Mouse (Mus musculus) forebrain, embryonic 13.5 days (tissue): ENCODE measurements at regions not wholly inside any gene's neighbourhood (a gene's known extent, or its start where the extent isn't known, plus 50 kb on each side); places are given as distances from the start of the nearest gene placed in this dataset.

ENCODE experiments used
- ATAC-seq: fragments of 200-750 bp; cut with Nextera tagmentation; 2 replicates; pipeline ENCODE4 v1.8.0; 2017
- H3K27ac ChIP-seq: fragments of 300-500 bp; sonication (generic); 2 replicates; pipeline ENCODE4 v1.5.1; 2015; ENCODE audit warnings: inconsistent platforms, mild to moderate bottlenecking, moderate library complexity
- H3K27me3 ChIP-seq: fragments of 300-500 bp; sonication (generic); 2 replicates; pipeline ENCODE4 v1.6.1; 2015; ENCODE audit warnings: mild to moderate bottlenecking, inconsistent platforms
- H3K36me3 ChIP-seq: fragments of 300-500 bp; sonication (generic); 2 replicates; pipeline ENCODE4 v1.6.1; 2015; ENCODE audit warnings: mild to moderate bottlenecking, inconsistent platforms; ENCODE audit not compliant: poor library complexity, severe bottlenecking
- H3K4me1 ChIP-seq: fragments of 300-500 bp; sonication (generic); 2 replicates; pipeline ENCODE4 v1.6.1; 2015; ENCODE audit warnings: inconsistent platforms
- H3K4me2 ChIP-seq: fragments of 300-500 bp; sonication (generic); 2 replicates; pipeline ENCODE4 v1.6.1; 2015; ENCODE audit warnings: inconsistent platforms, mild to moderate bottlenecking, moderate library complexity
- H3K4me3 ChIP-seq: fragments of 300-500 bp; sonication (generic); 2 replicates; pipeline ENCODE4 v1.5.1; 2015; ENCODE audit warnings: mild to moderate bottlenecking, inconsistent platforms
- H3K9ac ChIP-seq: fragments of 300-500 bp; sonication (generic); 2 replicates; pipeline ENCODE4 v1.6.1; 2015; ENCODE audit warnings: mild to moderate bottlenecking, inconsistent platforms
- H3K9me3 ChIP-seq: fragments of 300-500 bp; sonication (generic); replicated peaks from 2 replicates; pipeline ENCODE4 v1.6.1; 2016; ENCODE audit warnings: inconsistent platforms
- WGBS: fragments of 180-500 bp; shearing (Covaris S2); methylation state at CpG from one replicate; pipeline ENCODE4 v1.1.7; 2015; 5-methylcytosine and 5-hydroxymethylcytosine counted together

DNA sequence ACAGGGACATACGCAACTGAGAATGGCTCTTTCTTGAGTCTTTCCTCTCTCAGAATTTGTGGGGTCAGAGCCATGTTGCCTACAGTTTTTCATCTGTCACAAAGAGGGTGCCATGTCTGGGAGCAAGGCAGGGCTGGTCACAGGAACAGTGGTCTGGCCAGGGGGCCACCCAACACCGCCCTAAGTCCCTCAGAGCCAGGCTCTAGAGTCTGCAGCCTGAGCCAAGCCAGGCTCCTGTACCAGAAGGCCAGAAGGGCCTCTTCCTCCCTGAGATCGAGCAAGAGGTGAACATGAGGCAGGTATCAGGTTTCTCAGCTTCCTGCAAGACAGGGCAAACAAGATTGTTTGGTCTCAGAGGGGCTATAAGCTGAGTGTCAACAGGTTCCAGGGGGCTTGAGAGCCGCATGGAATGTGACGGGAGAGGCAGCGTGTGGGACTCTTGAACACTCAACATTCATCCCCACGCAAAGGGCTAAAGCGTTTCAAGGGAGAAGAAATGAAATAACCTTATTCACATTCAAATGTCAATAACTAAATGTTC, 110.6 kb upstream of the Mrps22 start:
- WGBS, result 88% methylated on average over 8 of the region's 8 CpGs
- Histone ChIP-seq H3K4me1 (no peaks in the 10 kb centered on the region), H3K36me3 (no peaks in the 10 kb centered on the region), H3K4me2 (no peak overlapping the region), H3K9me3 (no peaks in the 10 kb centered on the region), H3K4me3 (no peak overlapping the region), H3K9ac (no peak overlapping the region), H3K27me3 (no peaks in the 10 kb centered on the region), H3K27ac (no peak overlapping the region)
- ATAC-seq, result no peak

- no peak for ATAC-seq
- Histone ChIP-seq H3K9ac (no peak overlapping the region), H3K36me3 (no peaks in the 10 kb centered on the region), H3K9me3 (no peaks in the 10 kb centered on the region), H3K4me2 (no peak overlapping the region), H3K4me3 (no peak overlapping the region), H3K4me1 (no peaks in the 10 kb centered on the region), H3K27ac (no peak overlapping the region), H3K27me3 (no peaks in the 10 kb centered on the region)
- WGBS, result 84% methylated on average over 9 of the region's 9 CpGs
Measured at GRCm38 (mm10) chr9:98710155-98710710, 108.8 kb upstream of the Mrps22 start.

GRCm38 (mm10) chr9:98708001-98708680, 106.7 kb upstream of the Mrps22 start:
- Histone ChIP-seq H3K36me3 (no peaks in the 10 kb centered on the region), H3K27ac (no peak overlapping the region), H3K27me3 (no peaks in the 10 kb centered on the region), H3K4me3 (no peak overlapping the region), H3K4me2 (no peak overlapping the region), H3K4me1 (no peaks in the 10 kb centered on the region), H3K9ac (no peak overlapping the region), H3K9me3 (no peaks in the 10 kb centered on the region)
- no peak for ATAC-seq
- 51% methylated on average over 18 of the region's 18 CpGs for WGBS

DNA sequence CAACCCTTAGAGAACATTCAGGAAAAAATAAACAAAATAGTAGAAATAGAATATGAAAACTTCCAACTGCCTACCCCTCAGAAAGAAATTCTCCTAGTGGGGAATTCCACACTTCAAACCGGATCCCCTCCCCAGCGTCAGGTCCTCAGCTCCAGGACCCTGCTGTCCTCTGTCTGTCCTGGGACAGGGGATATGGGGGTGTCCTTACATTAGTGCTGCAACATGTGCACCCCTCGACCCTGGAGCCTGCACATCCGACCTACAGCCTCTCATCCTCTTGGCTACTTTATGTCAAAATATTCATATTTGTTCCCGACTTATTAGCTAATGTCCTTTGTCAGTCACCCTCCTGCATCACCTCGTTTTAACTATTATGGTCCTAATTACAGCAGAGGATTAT, 106.0 kb upstream of the Mrps22 start:
- no peak overlapping the region for H3K4me2 ChIP-seq
- no peaks in the 10 kb centered on the region for H3K9me3 ChIP-seq
- H3K27ac ChIP-seq, result no peak overlapping the region
- no peak for ATAC-seq
- H3K4me3 ChIP-seq, result no peak overlapping the region
- H3K9ac ChIP-seq, result no peak overlapping the region
- H3K36me3 ChIP-seq, result no peaks in the 10 kb centered on the region
- no peaks in the 10 kb centered on the region for H3K27me3 ChIP-seq
- 71% methylated on average over 6 of the region's 6 CpGs for WGBS
- H3K4me1 ChIP-seq, result no peaks in the 10 kb centered on the region

- Histone ChIP-seq H3K4me2 (no peak overlapping the region), H3K27ac (no peak overlapping the region), H3K9ac (no peak overlapping the region), H3K36me3 (no peaks in the 10 kb centered on the region), H3K4me3 (no peak overlapping the region), H3K4me1 (no peaks in the 10 kb centered on the region), H3K27me3 (no peaks in the 10 kb centered on the region), H3K9me3 (no peaks in the 10 kb centered on the region)
- WGBS, result 27% methylated on average over 5 of the region's 5 CpGs
- ATAC-seq, result no peak
Measured at GRCm38 (mm10) chr9:98704131-98704530, 102.7 kb upstream of the Mrps22 start.

DNA sequence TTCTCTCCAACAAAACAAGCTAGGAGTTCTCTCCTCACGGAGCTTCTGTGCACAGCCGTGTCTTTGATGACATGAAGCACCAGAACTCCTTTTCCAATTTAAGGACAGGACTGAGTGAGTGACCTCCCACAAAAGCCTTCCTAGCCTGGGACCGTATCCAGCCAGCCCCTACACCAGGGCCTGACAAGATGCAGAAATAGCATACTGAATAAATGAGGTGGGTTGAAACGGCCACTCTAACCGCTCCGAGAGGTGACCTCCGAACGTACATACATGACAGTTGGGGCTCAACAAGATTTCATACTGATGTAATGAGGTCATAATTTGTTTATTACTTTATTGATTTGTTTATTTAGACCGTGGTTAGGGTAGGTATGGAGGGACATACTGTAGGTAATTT, 101.9 kb upstream of the Mrps22 start:
- Histone ChIP-seq H3K9ac (no peak overlapping the region), H3K4me1 (no peaks in the 10 kb centered on the region), H3K9me3 (no peaks in the 10 kb centered on the region), H3K36me3 (no peaks in the 10 kb centered on the region), H3K4me3 (no peak overlapping the region), H3K4me2 (no peak overlapping the region), H3K27ac (no peak overlapping the region), H3K27me3 (no peaks in the 10 kb centered on the region)
- no peak for ATAC-seq
- WGBS, result 86% methylated on average over 9 of the region's 9 CpGs

- no peak for ATAC-seq
- Histone ChIP-seq H3K36me3 (no peaks in the 10 kb centered on the region), H3K4me2 (no peak overlapping the region), H3K4me1 (no peaks in the 10 kb centered on the region), H3K9me3 (no peaks in the 10 kb centered on the region), H3K27ac (no peak overlapping the region), H3K27me3 (no peaks in the 10 kb centered on the region), H3K9ac (no peak overlapping the region), H3K4me3 (no peak overlapping the region)
- 88% methylated on average over 5 of the region's 5 CpGs for WGBS
Measured at GRCm38 (mm10) chr9:98700571-98700970, 99.1 kb upstream of the Mrps22 start.

DNA sequence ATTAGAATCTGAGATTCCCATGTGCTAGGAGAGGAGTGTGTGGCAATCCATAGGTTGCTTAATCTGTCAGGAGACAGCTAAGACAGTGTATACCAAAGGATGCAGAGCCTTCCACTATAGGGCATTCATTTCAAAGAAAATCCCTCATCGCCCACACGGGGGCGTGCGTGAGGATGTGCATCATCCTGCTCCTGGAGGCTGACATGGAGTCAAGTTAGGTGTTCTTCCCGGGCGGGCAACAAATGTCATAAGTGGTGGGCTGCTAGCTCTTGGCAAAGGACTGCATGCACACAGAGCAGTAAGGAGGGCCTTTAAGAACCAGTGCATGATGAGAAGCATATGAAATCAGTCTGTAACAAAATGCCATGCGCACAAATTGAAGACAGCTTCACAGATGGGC, 95.7 kb upstream of the Mrps22 start:
- Histone ChIP-seq H3K9me3 (no peaks in the 10 kb centered on the region), H3K36me3 (no peaks in the 10 kb centered on the region), H3K4me1 (no peaks in the 10 kb centered on the region), H3K27ac (no peak overlapping the region), H3K4me3 (no peak overlapping the region), H3K27me3 (no peaks in the 10 kb centered on the region), H3K9ac (no peak overlapping the region), H3K4me2 (no peak overlapping the region)
- WGBS, result 45% methylated on average over 7 of the region's 7 CpGs
- ATAC-seq, result no peak

- Histone ChIP-seq H3K4me2 (no peak overlapping the region), H3K9me3 (no peaks in the 10 kb centered on the region), H3K27me3 (no peaks in the 10 kb centered on the region), H3K4me3 (no peak overlapping the region), H3K27ac (no peak overlapping the region), H3K36me3 (no peaks in the 10 kb centered on the region), H3K9ac (no peak overlapping the region), H3K4me1 (no peaks in the 10 kb centered on the region)
- ATAC-seq, result no peak
- 72% methylated on average over 10 of the region's 10 CpGs for WGBS
Measured at GRCm38 (mm10) chr9:98695035-98695434, 93.6 kb upstream of the Mrps22 start.

DNA sequence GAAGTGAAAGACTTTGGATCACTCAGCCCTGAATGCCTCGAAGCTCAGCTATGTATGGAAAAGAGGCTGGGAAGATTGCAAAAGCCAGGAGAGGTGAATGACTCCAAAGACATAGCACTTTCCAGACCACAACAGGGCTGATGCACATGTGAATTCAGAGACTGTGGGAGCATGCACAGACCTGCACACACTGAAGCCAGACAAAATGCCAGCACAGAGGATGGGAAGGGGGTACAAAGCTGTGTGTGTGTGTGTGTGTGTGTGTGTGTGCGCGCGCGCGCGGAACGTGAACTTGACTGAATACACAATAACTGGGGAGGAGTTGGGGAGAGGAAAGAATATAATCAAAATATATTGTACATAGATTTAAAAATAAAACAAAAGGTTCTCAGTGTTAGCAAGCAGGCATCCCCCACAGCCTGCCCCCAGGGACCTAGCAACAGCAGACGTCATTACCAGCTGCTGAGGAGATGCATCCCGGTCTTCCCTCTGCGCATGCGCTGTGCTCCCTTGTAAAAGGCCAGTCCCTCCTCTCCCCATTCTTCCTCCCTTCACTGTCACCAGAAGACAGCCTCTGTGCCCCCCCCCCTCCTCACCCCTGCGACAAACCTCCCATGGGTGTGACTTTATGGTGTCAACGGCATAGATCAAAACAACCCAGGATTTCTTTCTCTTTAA, 89.5 kb upstream of the Mrps22 start:
- Histone ChIP-seq H3K4me3 (no peak overlapping the region), H3K9me3 (no peaks in the 10 kb centered on the region), H3K9ac (no peak overlapping the region), H3K27me3 (no peaks in the 10 kb centered on the region), H3K4me1 (no peaks in the 10 kb centered on the region), H3K4me2 (no peak overlapping the region), H3K36me3 (no peaks in the 10 kb centered on the region), H3K27ac (no peak overlapping the region; the same call in 1 of the 2 replicates)
- no peak for ATAC-seq
- 85% methylated on average over 14 of the region's 14 CpGs for WGBS

GRCm38 (mm10) chr9:98685548-98685947, 84.1 kb upstream of the Mrps22 start:
- H3K9me3 ChIP-seq, result no peaks in the 10 kb centered on the region
- ATAC-seq, result no peak
- no peak overlapping the region for H3K4me2 ChIP-seq
- H3K9ac ChIP-seq, result no peak overlapping the region
- no peaks in the 10 kb centered on the region for H3K4me1 ChIP-seq
- no peak overlapping the region for H3K27ac ChIP-seq
- H3K36me3 ChIP-seq, result no peaks in the 10 kb centered on the region
- WGBS, result 89% methylated on average over 7 of the region's 7 CpGs
- H3K4me3 ChIP-seq, result no peak overlapping the region
- no peaks in the 10 kb centered on the region for H3K27me3 ChIP-seq

- no peak for ATAC-seq
- no peak overlapping the region for H3K4me3 ChIP-seq
- WGBS, result 92% methylated on average over 6 of the region's 6 CpGs
- no peaks in the 10 kb centered on the region for H3K4me1 ChIP-seq
- no peaks in the 10 kb centered on the region for H3K36me3 ChIP-seq
- H3K27ac ChIP-seq, result no peak overlapping the region
- H3K4me2 ChIP-seq, result no peak overlapping the region
- no peaks in the 10 kb centered on the region for H3K9me3 ChIP-seq
- H3K27me3 ChIP-seq, result no peaks in the 10 kb centered on the region
- no peak overlapping the region for H3K9ac ChIP-seq
Measured at GRCm38 (mm10) chr9:98684336-98684735, 82.9 kb upstream of the Mrps22 start.
